Mouse (Mus musculus): ENCODE data around the gene Naaa. TPM values are rescaled to one million over a fixed set of nuclear protein-coding genes. Genes with fewer than 3 reads are reported as not detected.

The Naaa gene
- total RNA-seq (2014; fragmentation: Nextera tagmentation) (5.8 and 17.9 TPM in 2 replicates), total RNA-seq (2017) (7.2 and 11.9 TPM in 2 replicates)

GRCm38 (mm10) chr5:92277437-92278394 is at the start of gene Naaa:
Gene Naaa, minus strand, starts transcription at chr5:92278170.
- ATAC-seq (replicated peaks; ENCODE audit: poor library complexity, severe bottlenecking), result peak; percentile 72

- peak; percentile 24; the same call in 1 of the 2 replicates for ATAC-seq (replicated peaks; ENCODE audit: poor library complexity, severe bottlenecking)
These were observed 49.4 kb upstream of the Naaa start for GRCm38 (mm10) chr5:92327367-92327766.

- no peak for ATAC-seq (replicated peaks; ENCODE audit: poor library complexity, severe bottlenecking)
These were observed 45.3 kb upstream of the Naaa start for GRCm38 (mm10) chr5:92323264-92323663.

GRCm38 (mm10) chr5:92322612-92323011 is 44.6 kb upstream of the Naaa start:
- ATAC-seq (replicated peaks; ENCODE audit: poor library complexity, severe bottlenecking), result peak; percentile 43

GRCm38 (mm10) chr5:92321631-92322400 is 43.8 kb upstream of the Naaa start:
- no peak for ATAC-seq (replicated peaks; ENCODE audit: poor library complexity, severe bottlenecking)

GRCm38 (mm10) chr5:92318596-92318995 is 40.6 kb upstream of the Naaa start:
- ATAC-seq (replicated peaks; ENCODE audit: poor library complexity, severe bottlenecking), result peak; percentile 83

DNA sequence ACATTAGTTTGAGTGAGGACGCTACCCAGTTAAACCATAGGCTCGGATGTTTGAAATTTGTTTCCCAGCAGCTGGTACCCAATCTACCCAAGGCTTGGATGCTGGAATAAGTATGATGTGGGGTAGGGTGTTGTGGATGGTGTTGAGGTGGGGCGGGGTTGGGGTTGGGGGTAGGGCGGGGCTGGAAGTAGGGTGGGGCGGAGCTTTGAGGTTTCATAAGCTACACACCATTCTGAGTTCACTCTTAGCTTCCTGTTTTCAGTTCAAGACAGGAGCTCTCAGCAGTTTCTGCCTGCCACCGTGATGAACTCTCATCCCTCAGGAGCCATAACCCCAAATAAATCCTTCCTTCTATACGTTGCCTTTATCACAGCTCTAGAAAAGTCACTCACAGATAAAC is 40.1 kb upstream of the Naaa start:
- peak; percentile 74 for ATAC-seq (replicated peaks; ENCODE audit: poor library complexity, severe bottlenecking)

DNA sequence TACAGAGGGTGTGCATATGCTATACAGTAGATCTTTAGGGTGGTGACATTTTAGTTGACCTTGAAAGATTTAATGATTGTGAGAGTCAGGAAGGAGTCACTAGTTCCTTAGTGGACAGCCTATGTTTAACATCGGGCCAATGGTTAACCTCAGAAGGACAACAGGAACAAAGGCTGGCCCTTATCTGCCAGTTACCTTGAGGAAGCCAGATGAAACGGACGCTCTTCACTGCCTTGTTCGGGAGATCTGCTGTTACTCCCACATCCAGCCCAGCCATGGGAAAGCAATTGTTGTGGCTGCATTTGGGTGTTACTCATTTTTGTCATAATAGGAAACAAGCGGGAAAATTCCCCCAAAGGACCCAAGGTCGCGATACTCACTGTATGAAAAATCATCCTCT is 35.8 kb upstream of the Naaa start:
- no peak for ATAC-seq (replicated peaks; ENCODE audit: poor library complexity, severe bottlenecking)

- peak; percentile 54 for ATAC-seq (replicated peaks; ENCODE audit: poor library complexity, severe bottlenecking)
These were observed 34.2 kb upstream of the Naaa start for GRCm38 (mm10) chr5:92312046-92312715.

DNA sequence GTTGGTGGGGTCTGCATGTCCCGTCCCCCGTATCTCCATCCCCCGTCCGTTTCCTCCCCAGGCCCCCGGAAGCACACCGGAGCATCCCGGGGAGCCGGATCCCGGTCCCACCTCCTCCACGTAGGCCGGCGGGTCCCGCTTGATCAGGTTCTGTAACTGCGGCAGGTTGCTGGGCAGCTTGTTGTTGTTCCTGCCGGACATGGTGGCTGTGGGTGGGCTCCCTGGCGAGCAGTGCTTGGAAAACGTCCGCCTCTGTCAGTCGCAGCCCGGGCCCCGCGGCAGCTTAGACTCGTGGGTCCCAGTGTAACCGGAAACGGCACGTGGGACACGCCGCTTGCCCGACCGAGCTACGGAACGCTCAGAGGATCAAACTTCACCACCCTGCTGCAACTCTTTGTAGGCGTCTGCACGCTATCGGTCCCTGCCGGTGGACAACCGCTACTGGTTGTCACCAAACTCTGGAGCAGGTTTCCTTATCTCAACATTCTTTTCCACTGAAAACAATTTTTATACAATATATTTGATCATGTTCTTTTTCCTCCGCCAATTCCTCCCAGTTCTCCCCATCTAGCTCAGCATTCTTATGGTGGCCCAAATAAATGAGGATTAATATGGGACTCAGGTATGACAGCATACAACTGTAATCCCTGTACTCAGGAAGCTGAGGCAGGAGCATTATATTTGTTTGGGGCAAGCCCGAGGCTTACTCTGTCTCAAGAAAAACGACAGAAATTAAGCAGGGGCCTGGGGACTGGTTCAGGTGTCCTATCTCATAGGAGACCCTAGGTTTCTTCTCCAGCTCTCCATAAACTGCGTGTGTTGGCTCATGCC is 31.9 kb upstream of the Naaa start, which contains the start of gene Sdad1:
Gene Sdad1, minus strand, starts transcription at position 799 of the 831 bp plus-strand sequence.
- peak; percentile 94 for ATAC-seq (replicated peaks; ENCODE audit: poor library complexity, severe bottlenecking)

- ATAC-seq (replicated peaks; ENCODE audit: poor library complexity, severe bottlenecking), result no peak
These were observed 26.3 kb upstream of the Naaa start for GRCm38 (mm10) chr5:92304291-92304690.

GRCm38 (mm10) chr5:92302149-92302840 is 24.3 kb upstream of the Naaa start:
- no peak for ATAC-seq (replicated peaks; ENCODE audit: poor library complexity, severe bottlenecking)

- no peak for ATAC-seq (replicated peaks; ENCODE audit: poor library complexity, severe bottlenecking)
These were observed 16.6 kb upstream of the Naaa start for GRCm38 (mm10) chr5:92294525-92294924.

DNA sequence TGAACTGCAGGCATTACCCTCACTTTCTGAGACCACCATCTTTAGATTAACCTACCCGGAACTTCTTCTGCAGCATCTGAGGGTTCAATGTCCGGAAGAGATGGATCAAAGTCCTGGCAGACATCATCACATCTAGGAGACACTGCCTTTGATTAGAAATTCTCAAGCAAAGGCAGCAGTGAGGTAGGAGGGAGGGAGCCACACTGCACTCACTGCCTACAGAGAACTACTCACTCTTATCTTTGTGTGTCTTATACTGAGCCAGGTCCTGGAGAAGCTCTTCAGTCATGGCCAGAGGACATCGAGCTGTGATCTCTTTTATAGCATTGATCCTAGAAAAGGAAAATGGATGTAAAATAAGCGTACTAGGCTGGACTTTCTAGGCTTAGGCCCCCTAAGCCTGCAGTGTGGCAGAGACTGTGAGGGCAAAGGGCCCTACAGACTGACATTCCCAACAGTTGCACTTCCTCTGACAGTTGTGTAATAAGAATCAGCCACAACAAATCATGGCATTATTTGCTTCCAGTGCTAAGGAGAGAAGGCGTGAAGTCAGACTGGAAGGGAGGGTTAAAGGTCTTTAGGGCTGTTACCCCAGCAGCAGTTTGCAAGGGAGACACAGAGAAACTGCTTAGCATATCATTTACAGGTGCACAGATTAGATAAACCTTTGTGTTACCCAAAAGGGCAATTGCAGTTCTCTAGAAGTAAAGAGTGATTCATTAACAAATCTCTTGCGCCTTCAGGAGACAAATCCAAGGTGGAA is 13.9 kb upstream of the Naaa start:
- ATAC-seq (replicated peaks; ENCODE audit: poor library complexity, severe bottlenecking), result 0 out of 2 replicates have a peak, but pooled peaks have one; percentile 22

DNA sequence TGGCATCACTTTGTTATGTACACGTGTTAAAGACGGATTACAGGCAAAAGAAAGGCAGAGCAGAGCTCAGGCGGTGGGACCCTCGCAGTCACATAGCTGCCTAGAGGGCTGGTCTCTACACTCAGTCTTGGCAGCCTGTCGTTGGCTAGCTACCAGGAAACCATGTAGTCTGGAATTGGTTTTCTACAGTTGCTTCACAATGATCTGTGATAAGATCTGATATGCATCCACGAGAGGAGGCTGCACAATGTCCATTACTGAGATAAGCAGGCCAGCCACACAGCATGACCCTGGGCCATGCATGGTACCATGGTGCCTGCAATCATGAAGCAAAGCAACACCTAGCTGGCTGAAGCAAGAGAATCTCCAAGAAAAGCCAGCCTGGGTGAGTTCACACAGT is 9.9 kb upstream of the Naaa start:
- no peak for ATAC-seq (replicated peaks; ENCODE audit: poor library complexity, severe bottlenecking)

GRCm38 (mm10) chr5:92283107-92283506 is 5.1 kb upstream of the Naaa start:
- no peak for ATAC-seq (replicated peaks; ENCODE audit: poor library complexity, severe bottlenecking)

GRCm38 (mm10) chr5:92282571-92282970 is 4.6 kb upstream of the Naaa start:
- no peak for ATAC-seq (replicated peaks; ENCODE audit: poor library complexity, severe bottlenecking)

DNA sequence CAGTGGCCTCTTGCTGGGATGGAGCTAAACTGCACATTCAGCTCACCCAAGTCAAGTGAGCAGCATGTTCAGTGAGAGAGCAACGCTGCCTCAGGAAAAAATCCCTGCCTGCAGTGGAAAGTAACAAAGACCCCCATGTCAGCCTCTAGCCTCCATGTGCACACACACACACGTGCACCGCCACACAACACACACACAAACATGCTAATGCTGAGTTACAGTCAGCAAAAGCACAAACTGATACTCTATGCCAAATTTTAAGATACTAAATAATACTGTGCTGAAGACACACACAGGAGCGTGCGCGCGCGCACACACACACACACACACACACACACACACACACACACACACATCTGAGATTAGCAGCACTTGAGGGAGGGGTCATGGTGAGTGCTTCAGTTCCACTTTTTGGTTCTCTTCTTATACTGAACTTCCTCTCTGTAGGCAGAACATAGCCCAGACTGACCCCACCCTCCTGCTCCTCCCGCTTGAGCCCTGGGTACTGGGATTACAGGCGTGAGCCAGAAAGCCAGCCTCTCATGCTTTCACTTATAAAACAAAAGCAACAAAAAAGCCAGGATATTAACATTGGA is 1.1 kb upstream of the Naaa start:
- peak; percentile 70 for ATAC-seq (replicated peaks; ENCODE audit: poor library complexity, severe bottlenecking)

All from granulocyte monocyte progenitor cell, adult 5-6 weeks (primary cell).